Mouse (Mus musculus) Patski (cell line): Measurements from ENCODE around the gene Elmo1. TPM values are rescaled to one million over a fixed set of nuclear protein-coding genes. Genes with fewer than 3 reads are reported as not detected.

ENCODE experiments used
- ATAC-seq: fragments of 100-300 bp; one replicate; pipeline ENCODE4 v1.8.0; 2021
- CTCF ChIA-PET: fragments of 350-600 bp; sonication (Branson Sonifier 250); formaldehyde crosslinking; loops from one replicate; lab custom pipeline; 2022; ENCODE audit warnings: inconsistent platforms; lab: Charles Lee
- POLR2A ChIA-PET: fragments of 350-600 bp; sonication (Branson Sonifier 250); formaldehyde crosslinking; loops from one replicate; lab custom pipeline; 2022; ENCODE audit warnings: antibody characterized with exemption, inconsistent platforms; lab: Charles Lee
- DNase-seq: peaks from one replicate; pipeline ENCODE4 v3.0.0-alpha.2; 2011; ENCODE audit warnings: low read depth, low spot score
- H3K27me3 ChIP-seq: fragments of 371-371 bp; one replicate; pipeline ENCODE4 v1.5.1; 2021
- CTCF ChIP-seq: fragments of 100-300 bp; IDR thresholded peaks from one replicate; pipeline ENCODE4 v1.5.1; 2021
- in situ Hi-C: fragments of 300-500 bp; cut with MboI; formaldehyde crosslinking; loops from 3 replicates; pipeline ENCODE4 v1.11.1; 2018; ENCODE audit warnings: low pct_unique_long_range_greater_than_20kb, mixed read lengths
- polyA plus RNA-seq: library from polyadenylated mRNA; unstranded; gene quantifications from one replicate; pipeline ENCODE4 v1.2.3, GENCODE M21; 2021

Elmo1 gene
- polyA plus RNA-seq, 1 experiment from 2014 or later, result 0.08 TPM

DNA sequence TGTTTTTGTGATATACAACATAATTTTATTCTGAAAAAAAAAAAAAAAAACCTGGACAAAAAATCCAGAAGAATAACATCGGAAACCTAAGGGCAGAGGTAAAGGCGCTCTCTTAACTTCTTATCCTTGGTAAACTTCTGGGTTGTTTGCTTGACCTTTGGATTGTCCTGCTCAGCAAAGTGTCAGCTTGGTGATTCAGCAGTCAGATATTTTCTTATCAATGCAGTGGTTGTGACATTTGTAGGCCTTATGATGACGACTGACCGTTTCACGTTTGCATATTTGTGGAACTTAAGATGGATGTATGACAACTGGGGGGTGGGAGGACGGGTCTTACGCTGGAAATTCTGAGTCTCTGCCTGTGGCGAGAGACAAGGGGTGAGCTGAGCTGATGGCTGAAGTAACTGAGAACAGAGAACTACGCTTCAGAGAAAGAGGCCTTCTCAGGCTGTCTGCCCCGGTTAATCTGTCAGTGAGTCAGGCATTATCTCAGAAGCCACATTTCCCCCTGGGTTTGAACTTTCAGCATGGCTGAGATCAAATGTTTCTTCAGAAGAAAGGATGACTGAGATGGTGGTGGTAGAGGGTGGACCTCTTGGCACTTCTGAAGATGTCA is 73.1 kb downstream of the Elmo1 start:
- no peak for TF ChIP-seq CTCF
- POLR2A ChIA-PET, result no interaction called here
- no peak for ATAC-seq
- CTCF ChIA-PET, result no interaction called here
- DNase-seq, result no peak
- no peaks in the 10 kb centered on the region for H3K27me3 ChIP-seq
- in situ Hi-C loops, result no loop called here

DNA sequence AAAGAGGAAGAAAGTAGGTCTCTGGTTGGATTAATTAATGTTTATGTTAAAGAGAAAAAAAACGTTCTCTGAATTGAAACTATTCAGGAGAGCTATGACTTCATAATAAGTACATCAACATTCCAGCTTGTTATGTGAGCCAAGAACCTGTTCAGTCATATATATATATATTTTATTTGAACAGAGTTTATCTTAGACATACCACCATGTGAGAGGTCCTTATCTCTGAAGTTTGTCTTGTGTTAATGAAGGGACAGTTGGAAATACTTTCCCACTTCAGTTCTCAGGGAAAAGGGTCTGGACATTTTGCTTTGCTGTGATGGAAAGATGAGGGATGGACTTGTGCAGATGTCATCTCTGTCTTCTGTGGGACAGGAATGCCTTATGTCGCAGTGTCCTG is 74.4 kb downstream of the Elmo1 start:
- ChIA-PET POLR2A (no interaction called here), CTCF (no interaction called here)
- no peak for TF ChIP-seq CTCF
- in situ Hi-C loops, result no loop called here
- no peak for DNase-seq
- H3K27me3 ChIP-seq, result no peaks in the 10 kb centered on the region
- no peak for ATAC-seq

DNA sequence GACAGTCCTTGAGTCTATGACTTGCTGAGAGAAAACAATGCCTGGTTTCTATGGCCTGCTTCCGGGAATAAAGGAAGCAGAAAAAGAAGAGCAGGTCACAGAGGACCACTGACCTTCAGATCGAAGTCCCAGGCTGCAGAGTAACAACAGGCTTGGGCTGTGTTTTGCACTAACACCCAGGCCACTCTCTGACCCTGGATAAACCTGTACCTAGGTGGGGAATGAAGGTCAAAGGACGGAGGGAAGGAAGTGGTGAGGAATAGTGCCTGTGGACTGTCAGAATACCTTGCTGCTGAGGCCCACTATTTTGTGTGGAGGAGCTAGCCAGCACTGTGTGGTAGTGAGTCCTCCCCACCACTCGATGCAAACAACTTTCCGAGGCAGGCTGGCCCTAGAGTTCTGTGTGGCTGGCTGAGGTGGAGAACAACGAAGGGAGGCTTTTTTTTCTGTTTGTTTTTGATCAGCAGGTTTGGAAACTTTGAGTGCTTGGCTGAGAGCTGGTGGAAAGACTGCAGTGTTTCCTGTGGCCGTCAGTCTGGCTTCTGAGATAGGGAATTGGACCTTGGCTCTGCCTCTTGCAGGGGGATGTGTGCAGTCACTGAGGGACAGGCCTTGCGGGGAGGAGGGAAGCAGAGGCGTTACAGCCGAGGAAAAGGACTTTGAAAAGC is 83.7 kb downstream of the Elmo1 start:
- TF ChIP-seq CTCF, result no peak
- CTCF ChIA-PET, result no interaction called here
- POLR2A ChIA-PET, result no interaction called here
- no peaks in the 10 kb centered on the region for H3K27me3 ChIP-seq
- no peak for ATAC-seq
- DNase-seq, result no peak
- in situ Hi-C loops, result no loop called here

DNA sequence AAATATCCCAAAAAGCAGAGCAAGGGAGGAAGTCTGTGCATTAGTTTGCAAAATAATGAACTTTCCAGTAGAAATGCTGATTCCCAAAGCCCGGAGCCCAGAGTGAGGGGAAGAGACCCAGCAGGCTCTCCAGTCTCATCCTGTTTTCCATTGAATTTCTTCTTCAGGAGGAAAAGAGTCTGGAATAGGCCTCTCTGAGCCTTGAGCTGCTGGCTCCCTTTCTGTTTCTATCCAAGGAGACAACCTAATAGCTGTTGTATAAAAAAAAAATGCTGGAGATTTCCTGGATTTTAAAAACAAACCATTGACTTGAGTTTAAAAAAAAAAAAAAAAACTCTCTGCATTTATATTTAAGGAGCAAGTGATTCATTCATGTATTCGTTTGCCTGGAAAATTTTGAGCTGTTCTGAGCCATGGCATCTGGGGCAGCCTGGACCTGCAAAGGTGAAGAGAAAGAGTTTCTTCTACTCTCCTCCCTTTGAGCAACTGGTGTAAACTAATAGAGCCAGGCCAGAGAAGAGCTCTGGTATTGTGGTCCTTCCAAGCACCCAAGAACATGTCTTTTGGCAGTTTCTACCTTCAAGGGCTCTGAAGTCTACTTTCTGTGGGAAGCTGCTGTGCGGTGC is 84.4 kb downstream of the Elmo1 start:
- CTCF ChIA-PET, result no interaction called here
- TF ChIP-seq CTCF, result no peak
- no peak for DNase-seq
- in situ Hi-C loops, result no loop called here
- ATAC-seq, result no peak
- H3K27me3 ChIP-seq, result no peaks in the 10 kb centered on the region
- POLR2A ChIA-PET, result no interaction called here

DNA sequence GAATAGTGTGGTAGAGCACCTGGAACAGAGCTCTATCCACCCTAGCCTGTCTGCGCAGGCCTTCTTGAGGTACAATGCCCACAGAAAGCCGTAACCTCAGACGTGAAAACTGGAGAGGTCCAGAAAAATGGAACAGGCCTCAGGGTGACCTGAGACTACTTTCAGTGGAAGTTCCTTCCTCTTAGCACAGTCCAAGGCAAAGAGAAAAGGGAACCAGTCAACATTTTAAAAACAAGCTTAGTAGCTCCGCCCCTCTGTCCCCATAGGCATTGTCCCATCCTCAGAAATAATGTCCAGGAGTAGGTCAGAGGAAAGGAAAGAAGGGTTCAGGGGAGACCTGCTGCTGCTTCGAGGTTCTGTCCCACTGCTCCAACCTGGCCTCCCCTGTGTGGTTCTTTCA is 90.3 kb downstream of the Elmo1 start:
- ChIA-PET CTCF (no interaction called here), POLR2A (no interaction called here)
- no peaks in the 10 kb centered on the region for H3K27me3 ChIP-seq
- ATAC-seq, result no peak
- no peak for DNase-seq
- TF ChIP-seq CTCF, result no peak
- in situ Hi-C loops, result no loop called here

DNA sequence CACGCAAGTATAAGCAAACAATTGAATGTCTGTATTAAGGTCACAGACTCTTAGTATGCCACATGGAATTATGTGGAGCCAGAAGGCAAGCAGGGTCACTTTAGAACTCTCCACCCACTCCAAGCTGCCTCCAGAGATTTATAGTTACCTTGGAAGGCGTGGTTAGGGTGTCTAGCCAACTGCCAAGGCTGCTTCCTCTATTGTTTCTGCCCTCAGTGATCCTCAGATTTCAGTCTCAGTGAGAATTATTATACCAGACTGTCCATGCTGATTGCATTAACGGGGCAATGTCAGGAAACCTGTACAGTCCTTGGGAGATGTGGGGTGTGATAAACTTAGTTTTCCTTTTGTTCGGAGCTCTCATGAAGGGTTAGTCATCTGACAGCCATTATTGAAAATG is 90.9 kb downstream of the Elmo1 start:
- in situ Hi-C loops, result no loop called here
- DNase-seq, result no peak
- CTCF ChIA-PET, result no interaction called here

DNA sequence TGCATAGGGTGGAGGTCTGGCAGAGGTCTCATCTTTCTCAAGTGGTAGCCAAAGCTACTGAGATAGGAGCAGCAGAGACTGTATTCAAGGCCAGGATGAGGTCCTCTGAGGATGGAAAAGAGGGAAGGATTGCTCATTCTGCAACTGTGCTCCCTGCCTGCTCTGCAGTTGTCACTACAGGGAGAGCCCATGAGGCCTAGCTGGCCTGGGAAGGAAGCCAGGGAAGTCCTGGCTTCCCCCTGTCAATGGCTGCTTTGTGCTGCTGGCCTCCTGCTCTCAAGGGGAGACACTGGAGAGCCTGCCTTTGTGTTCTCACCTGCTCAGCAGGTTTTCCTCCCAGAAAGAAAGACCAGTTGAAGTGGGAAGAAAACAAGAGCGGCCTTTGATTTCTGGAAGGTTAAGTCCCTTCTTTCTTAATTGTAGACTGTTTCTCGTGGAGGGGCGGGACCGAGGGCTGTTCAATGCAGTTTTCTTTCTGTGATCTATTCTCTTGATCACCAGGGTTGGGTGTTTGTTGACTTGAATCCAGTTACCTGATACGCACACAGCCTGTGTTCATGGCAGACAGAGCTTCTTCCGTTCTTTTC is 91.9 kb downstream of the Elmo1 start:
- no peak for DNase-seq
- in situ Hi-C loops, result no loop called here
- CTCF ChIA-PET, result no interaction called here

More for the DNA sequence above, 90.9 kb downstream of the Elmo1 start:
- no peak for TF ChIP-seq CTCF
- H3K27me3 ChIP-seq, result no peaks in the 10 kb centered on the region
- POLR2A ChIA-PET, result no interaction called here
- no peak for ATAC-seq

DNA sequence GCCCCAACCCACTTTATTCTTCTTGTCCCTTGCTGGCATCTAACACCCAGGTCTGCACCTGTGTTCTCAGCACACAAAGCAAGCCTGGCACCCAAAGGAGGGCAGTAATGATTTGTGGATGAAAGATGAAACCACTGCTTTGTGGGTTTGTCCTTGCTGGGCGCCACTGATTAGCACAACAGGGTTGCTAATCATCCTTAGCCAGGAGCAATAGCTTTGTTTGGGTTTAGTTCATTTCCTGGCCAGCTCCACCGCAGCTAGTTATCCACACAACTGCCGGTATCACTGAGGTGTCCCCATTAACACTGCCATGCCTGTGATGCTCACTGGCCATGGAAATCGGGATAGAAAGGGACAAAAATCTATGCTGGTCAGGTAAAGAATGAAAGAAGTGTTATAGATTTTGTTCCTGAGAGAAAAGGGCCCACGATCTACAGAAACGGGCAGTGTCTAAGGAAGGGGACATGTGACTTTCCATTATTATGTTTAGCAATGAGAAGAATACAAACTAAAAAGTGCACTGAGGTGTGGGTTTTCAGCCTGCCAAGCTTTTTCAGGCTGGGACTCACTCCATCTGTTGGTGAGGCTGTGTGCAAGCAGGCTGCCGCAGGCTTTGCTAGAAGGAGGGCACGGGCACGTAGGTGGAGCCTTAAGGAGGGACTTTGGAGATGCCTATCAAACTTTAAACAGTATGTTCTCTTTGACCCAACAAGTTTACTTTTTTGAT is 93.3 kb downstream of the Elmo1 start:
- ChIA-PET CTCF (no interaction called here), POLR2A (no interaction called here)
- in situ Hi-C loops, result no loop called here
- no peak for TF ChIP-seq CTCF
- no peak for DNase-seq
- no peaks in the 10 kb centered on the region for H3K27me3 ChIP-seq
- no peak for ATAC-seq

More for the DNA sequence above, 91.9 kb downstream of the Elmo1 start:
- no peak for TF ChIP-seq CTCF
- H3K27me3 ChIP-seq, result no peaks in the 10 kb centered on the region
- no peak for ATAC-seq
- POLR2A ChIA-PET, result no interaction called here

DNA sequence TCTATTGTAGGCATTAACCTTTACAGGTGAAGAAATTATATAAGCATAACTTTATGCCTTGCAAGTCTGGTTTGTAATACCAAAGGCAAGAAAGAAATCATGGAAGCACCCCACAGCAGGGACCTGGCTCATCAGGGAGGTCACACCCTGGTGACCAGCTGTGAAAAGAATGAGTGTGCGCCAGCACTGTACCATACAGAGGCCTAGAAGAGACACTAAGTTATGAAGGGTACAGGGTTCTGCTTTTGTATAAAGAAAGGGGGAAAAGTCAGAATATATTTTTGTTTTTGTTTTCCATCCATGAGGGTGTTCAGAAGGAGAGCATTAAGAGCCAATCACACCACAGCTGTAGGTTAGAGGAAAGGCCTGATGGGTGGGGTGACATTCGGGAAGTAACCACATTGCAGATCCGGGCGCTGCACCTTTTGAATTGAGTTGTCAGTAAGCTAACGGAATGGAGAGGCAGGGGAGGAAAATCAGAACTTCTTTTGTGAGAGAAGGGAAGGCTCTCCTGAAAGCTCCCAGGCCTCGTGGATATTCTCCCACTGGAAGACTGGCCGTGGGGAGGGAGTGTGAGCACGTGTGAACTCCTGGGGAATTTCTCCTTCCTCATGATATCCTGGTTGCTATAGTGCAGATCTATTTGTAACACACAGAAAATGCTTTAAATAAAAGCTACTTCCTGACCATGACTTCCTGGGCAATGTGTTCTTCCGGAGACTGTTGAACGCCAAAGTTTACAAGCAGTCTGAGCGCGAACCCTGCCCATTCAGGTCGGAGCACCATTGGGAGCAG is 94.0 kb downstream of the Elmo1 start:
- ChIA-PET POLR2A (no interaction called here), CTCF (no interaction called here)
- no peaks in the 10 kb centered on the region for H3K27me3 ChIP-seq
- no peak for DNase-seq
- in situ Hi-C loops, result no loop called here
- no peak for TF ChIP-seq CTCF
- ATAC-seq, result no peak
